Mouse (Mus musculus) CH12.LX (cell line): ENCODE data around the gene Dido1.

ENCODE experiments used
- CTCF ChIP-seq, 2 experiments: IDR thresholded peaks in 1 of 2; conservative IDR thresholded peaks in 1 of 2; 2 replicates each; pipeline ENCODE4 v1.5.1; 2011 to 2012; ENCODE audit warnings: low read depth in 2 of 2, low read length in 2 of 2, improper control_type of control experiment in 1 of 2, inconsistent platforms in 1 of 2, mild to moderate bottlenecking in 1 of 2, moderate library complexity in 1 of 2
- EP300 ChIP-seq: IDR thresholded peaks from 2 replicates; pipeline ENCODE4 v1.6.1; 2011; ENCODE audit warnings: low read length, improper control_type of control experiment
- KAT2A ChIP-seq: IDR thresholded peaks from 2 replicates; pipeline ENCODE4 v1.6.1; 2012; ENCODE audit warnings: low read length, improper control_type of control experiment, inconsistent platforms; ENCODE audit not compliant: insufficient replicate concordance
- MXI1 ChIP-seq: IDR thresholded peaks from 2 replicates; pipeline ENCODE4 v1.6.1; 2011; ENCODE audit warnings: mild to moderate bottlenecking, low read depth, low read length, improper control_type of control experiment
- MYC ChIP-seq: IDR thresholded peaks from 2 replicates; pipeline ENCODE4 v1.6.1; 2011; ENCODE audit warnings: low read depth, mild to moderate bottlenecking, improper control_type of control experiment, low read length
- POLR2A ChIP-seq: IDR thresholded peaks from 2 replicates; pipeline ENCODE4 v1.6.1; 2011; ENCODE audit warnings: low read depth, mild to moderate bottlenecking, improper control_type of control experiment, low read length
- POLR2AphosphoS2 ChIP-seq: IDR thresholded peaks from 2 replicates; pipeline ENCODE4 v1.6.1; 2011; ENCODE audit warnings: low read depth, low read length, improper control_type of control experiment
- RAD21 ChIP-seq: IDR thresholded peaks from 2 replicates; pipeline ENCODE4 v1.6.1; 2011; ENCODE audit warnings: low read depth, mild to moderate bottlenecking, low read length, improper control_type of control experiment, moderate library complexity
- TCF12 ChIP-seq: IDR thresholded peaks from 2 replicates; pipeline ENCODE4 v1.6.1; 2014; ENCODE audit warnings: low read depth, mild to moderate bottlenecking, inconsistent platforms, low read length, improper control_type of control experiment
- USF1 ChIP-seq: IDR thresholded peaks from 2 replicates; pipeline ENCODE4 v1.6.1; 2014; ENCODE audit warnings: low read depth, mild to moderate bottlenecking, inconsistent platforms, low read length, improper control_type of control experiment
- USF2 ChIP-seq: conservative IDR thresholded peaks from 2 replicates; pipeline ENCODE4 v1.6.1; 2011; ENCODE audit warnings: low read depth, low read length, improper control_type of control experiment
- ZC3H11A ChIP-seq: IDR thresholded peaks from 2 replicates; pipeline ENCODE4 v1.6.1; 2012; ENCODE audit warnings: low read depth, mild to moderate bottlenecking, inconsistent platforms, low read length, improper control_type of control experiment

DNA sequence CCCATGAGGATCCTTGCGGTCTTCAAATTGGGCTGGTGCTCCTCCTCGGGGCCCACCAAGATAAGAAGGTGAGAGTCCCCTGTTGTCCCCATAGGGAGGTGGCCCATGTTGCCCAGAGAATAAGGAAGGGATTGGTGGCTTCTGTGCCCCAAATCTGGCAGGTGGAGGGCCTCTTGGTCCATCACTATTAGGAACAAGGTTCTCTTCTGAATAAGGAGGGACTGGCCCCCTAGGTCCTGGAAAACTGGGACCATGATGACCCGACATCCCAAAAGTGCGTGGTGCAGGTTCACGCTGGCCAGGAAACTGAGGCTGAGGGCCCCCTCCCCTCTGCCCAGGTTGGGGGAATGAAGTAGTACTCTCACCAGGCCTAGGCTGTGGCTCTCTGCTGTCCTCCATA, 49.3 kb downstream of the Dido1 start:
- TF ChIP-seq ZC3H11A (no peak), MXI1 (no peak), CTCF (conservative IDR thresholded peaks at IDR 0.05 in 1 of 2, IDR thresholded peaks at IDR 0.05 in 1 of 2; ENCODE audit: low read depth in 2 of 2, low read length in 2 of 2) (no peak), RAD21 (no peak), TCF12 (no peak), USF1 (no peak), KAT2A (no peak), EP300 (no peak), USF2 (no peak), POLR2A (no peak), MYC (no peak), POLR2AphosphoS2 (no peak)
